Comparison of ENCODE assay signal across 11 mouse cellular contexts in genomic region chr2:37788176-37788962, GRCm38 (mm10). TPM values are rescaled to one million over a fixed set of nuclear protein-coding genes. Genes with fewer than 3 reads are reported as not detected.
DNase-seq lines count a peak whose midpoint lies in the region; ATAC-seq and TF ChIP-seq lines count a peak whose summit lies in the region.
"Had no signal": no experiment of that assay in that cellular context is flagged by ENCODE, and none has a peak within 500 bp of the region (broad histone marks: within the 10 kb centered on the region; RNA-seq: fewer than 3 reads in every experiment).

No protein-coding gene starts in this region.

- H3K27me3 ChIP-seq in heart, embryonic 16.5 days (ENCODE audit: control insufficient read depth, insufficient read depth, low read length) = peaks cover 29% of the 10 kb centered on the region
- H3K27me3 ChIP-seq in heart, embryonic 11.5 days (ENCODE audit: control insufficient read depth, insufficient read depth, low read length) = peaks cover 25% of the 10 kb centered on the region
- no peaks in the 10 kb centered on the region for H3K27me3 ChIP-seq in kidney, adult 2 months (replicated peaks; ENCODE audit: control insufficient read depth, insufficient read depth, low read length)

- ATAC-seq in heart, embryonic 16.5 days (replicated peaks; ENCODE audit: extremely low read depth, insufficient read depth, low FRiP score) = peak; percentile 52
- no peak for ATAC-seq in heart, embryonic 11.5 days (replicated peaks; ENCODE audit: insufficient number of reproducible peaks, low FRiP score, low TSS enrichment)

- 0 out of 2 replicates have a peak, but pooled peaks cover 2% of the 10 kb centered on the region for H3K9me3 ChIP-seq in heart, embryonic 16.5 days (replicated peaks; ENCODE audit: control insufficient read depth, low read length)
- H3K9me3 ChIP-seq in heart, embryonic 11.5 days (replicated peaks; ENCODE audit: control insufficient read depth, low read length) = no peaks in the 10 kb centered on the region
- H3K9me3 ChIP-seq: midbrain, embryonic 12.5 days had no signal

- TF ChIP-seq POLR2A in kidney, adult 2 months (IDR thresholded peaks at IDR 0.05; ENCODE audit: low read depth, low read length) = no peak

- peaks cover 12% of the 10 kb centered on the region for H3K4me1 ChIP-seq in heart, embryonic 16.5 days (ENCODE audit: control insufficient read depth, insufficient read depth, low read length)
- peaks cover 29% of the 10 kb centered on the region for H3K4me1 ChIP-seq in heart, embryonic 11.5 days (ENCODE audit: control insufficient read depth, insufficient read depth, low read length)
- H3K4me1 ChIP-seq in kidney, adult 2 months (ENCODE audit: control insufficient read depth, insufficient read depth, low read length) = peaks cover 10% of the 10 kb centered on the region
- H3K4me1 ChIP-seq: midbrain, embryonic 12.5 days had no signal

- H3K9ac ChIP-seq in heart, embryonic 16.5 days (ENCODE audit: low read length) = no peak overlapping the region
- H3K9ac ChIP-seq in heart, embryonic 11.5 days (ENCODE audit: low read depth, low read length) = no peak overlapping the region
- H3K9ac ChIP-seq: limb, embryonic 12.5 days; midbrain, embryonic 12.5 days had no signal

- no peak for TF ChIP-seq CTCF in kidney, adult 2 months (conservative IDR thresholded peaks at IDR 0.05; ENCODE audit: insufficient read depth, insufficient read length, low read depth, low read length)

- 38% methylated on average over 7 of the region's 7 CpGs for WGBS in heart, embryonic 16.5 days
- 57% methylated on average over 7 of the region's 7 CpGs for WGBS in heart, embryonic 11.5 days (ENCODE audit: insufficient replicate concordance)
- 33% methylated on average over 7 of the region's 7 CpGs for WGBS in kidney, adult 2 months

- no peak overlapping the region for H3K4me2 ChIP-seq in heart, embryonic 16.5 days (ENCODE audit: low read depth, low read length)
- no peak overlapping the region for H3K4me2 ChIP-seq in heart, embryonic 11.5 days
- H3K4me2 ChIP-seq: limb, embryonic 12.5 days; midbrain, embryonic 12.5 days had no signal

- no peaks in the 10 kb centered on the region for H3K36me3 ChIP-seq in heart, embryonic 16.5 days (ENCODE audit: control insufficient read depth, insufficient read depth)
- H3K36me3 ChIP-seq in heart, embryonic 11.5 days (ENCODE audit: control insufficient read depth, insufficient read depth, low read length) = no peaks in the 10 kb centered on the region
- H3K36me3 ChIP-seq in kidney, adult 2 months (ENCODE audit: control insufficient read depth, insufficient read depth, low read length) = no peaks in the 10 kb centered on the region
- H3K36me3 ChIP-seq: limb, embryonic 12.5 days had no signal

- DNase-seq in 3T3-L1 (ENCODE audit: low read depth, low spot score) = peak; percentile 45
- DNase-seq in cerebellum, adult 18-20 months = peak; percentile 60 to 61
- peak; percentile 69 for DNase-seq in kidney, adult 2 months
- DNase-seq in testis, postnatal 14 days (ENCODE audit: low spot score) = no peak
- DNase-seq in gastrocnemius, adult 8-10 months (ENCODE audit: low spot score in 2 of 2) = no peak
- DNase-seq in urinary bladder, postnatal 25 days (ENCODE audit: low spot score) = no peak
- DNase-seq: right cerebral cortex, adult 18-20 months had no signal

- H3K4me3 ChIP-seq in heart, embryonic 16.5 days (ENCODE audit: low read length) = no peak overlapping the region
- H3K4me3 ChIP-seq in heart, embryonic 11.5 days (ENCODE audit: low read depth, low read length) = no peak overlapping the region
- H3K4me3 ChIP-seq in kidney, adult 2 months (ENCODE audit: insufficient read depth, low read depth, low read length) = no peak overlapping the region
- H3K4me3 ChIP-seq: limb, embryonic 12.5 days; midbrain, embryonic 12.5 days had no signal

- no peak overlapping the region for H3K27ac ChIP-seq in heart, embryonic 16.5 days (ENCODE audit: low read length)
- H3K27ac ChIP-seq in heart, embryonic 11.5 days (ENCODE audit: low read depth, low read length) = no peak overlapping the region
- H3K27ac ChIP-seq in kidney, adult 2 months (ENCODE audit: insufficient read depth, low read depth, low read length) = 0 out of 2 replicates have a peak overlapping the region, but pooled peaks have one; percentile 17
- H3K27ac ChIP-seq: limb, embryonic 12.5 days; midbrain, embryonic 12.5 days had no signal

RNA-seq across cellular contexts. Expression of gene Crb2, which starts 12.3 kb away (rescaled TPM):
- 0.87 and 1.2 TPM in 2 replicates for polyA plus RNA-seq in heart, embryonic 16.5 days (2015; fragmentation: Nextera tagmentation; extraction: Ambion mirVana)
- polyA plus RNA-seq in heart, embryonic 11.5 days (2014; fragmentation: Nextera tagmentation; extraction: Ambion mirVana) = 6.1 and 6.5 TPM in 2 replicates
- 2.7 and 3.0 TPM in 2 replicates for polyA plus RNA-seq in kidney, adult 2 months (2012; rRNA removed)
- total RNA-seq in gastrocnemius, adult 8-10 months (2022) = under 1 TPM in 3 of 4 experiments, not detected in 1; 0.02 to 0.08 (median 0.04) TPM

Comparison
In these comparisons a context has a peak if more than half of its experiments do, and no peak if none do; other contexts are left out.
1. DNase-seq: peak in 3T3-L1 (single experiment), cerebellum, adult 18-20 months (2 of 2) and kidney, adult 2 months (single experiment); none in testis, postnatal 14 days (single experiment), gastrocnemius, adult 8-10 months (0 of 2) and urinary bladder, postnatal 25 days (single experiment).